Mouse (Mus musculus): Measurements from ENCODE around the gene Wwp2.

GRCm38 (mm10) chr8:107453386-107453785 lies 17.2 kb downstream of the Wwp2 start:
- TF ChIP-seq MYC (IDR thresholded peaks at IDR 0.05; ENCODE audit: low read depth, low read length) (no peak), JUND (IDR thresholded peaks at IDR 0.05; ENCODE audit: low read depth, low read length) (no peak), MAFK (IDR thresholded peaks at IDR 0.05; ENCODE audit: borderline replicate concordance, low read depth, low read length) (no peak), EP300 (IDR thresholded peaks at IDR 0.05; ENCODE audit: low read depth in 1 of 2, low read length in 2 of 2) (no peak), ZNF384 (IDR thresholded peaks at IDR 0.05; ENCODE audit: low read depth, low read length) (no peak), CTCF (IDR thresholded peaks at IDR 0.05 in 2 of 3, conservative IDR thresholded peaks at IDR 0.05 in 1 of 3; ENCODE audit: control insufficient read depth in 1 of 3, insufficient read depth in 1 of 3, low read depth in 2 of 3, low read length in 3 of 3, poor library complexity in 1 of 3, severe bottlenecking in 1 of 3) (no peak), USF1 (IDR thresholded peaks at IDR 0.05; ENCODE audit: low read depth, low read length) (no peak), POLR2AphosphoS2 (IDR thresholded peaks at IDR 0.05; ENCODE audit: low read length) (no peak), HCFC1 (IDR thresholded peaks at IDR 0.05; ENCODE audit: low read depth, low read length) (no peak), POLR2A (IDR thresholded peaks at IDR 0.05; ENCODE audit: control insufficient read depth in 1 of 2, insufficient read depth in 1 of 2, low read depth in 1 of 2, low read length in 2 of 2, poor library complexity in 1 of 2) (no peak)

All from MEL (cell line).